Mouse (Mus musculus) CH12.LX (cell line): ENCODE data around the gene Pkmyt1.

Experiments
- CTCF ChIP-seq, 2 experiments: IDR thresholded peaks in 1 of 2; conservative IDR thresholded peaks in 1 of 2; 2 replicates each; pipeline ENCODE4 v1.5.1; 2011 to 2012; ENCODE audit warnings: low read depth in 2 of 2, low read length in 2 of 2, improper control_type of control experiment in 1 of 2, inconsistent platforms in 1 of 2, mild to moderate bottlenecking in 1 of 2, moderate library complexity in 1 of 2
- KAT2A ChIP-seq: IDR thresholded peaks from 2 replicates; pipeline ENCODE4 v1.6.1; 2012; ENCODE audit warnings: low read length, improper control_type of control experiment, inconsistent platforms; ENCODE audit not compliant: insufficient replicate concordance
- TBP ChIP-seq: conservative IDR thresholded peaks from 2 replicates; pipeline ENCODE4 v1.6.1; 2011; ENCODE audit warnings: low read depth, low read length, improper control_type of control experiment

DNA sequence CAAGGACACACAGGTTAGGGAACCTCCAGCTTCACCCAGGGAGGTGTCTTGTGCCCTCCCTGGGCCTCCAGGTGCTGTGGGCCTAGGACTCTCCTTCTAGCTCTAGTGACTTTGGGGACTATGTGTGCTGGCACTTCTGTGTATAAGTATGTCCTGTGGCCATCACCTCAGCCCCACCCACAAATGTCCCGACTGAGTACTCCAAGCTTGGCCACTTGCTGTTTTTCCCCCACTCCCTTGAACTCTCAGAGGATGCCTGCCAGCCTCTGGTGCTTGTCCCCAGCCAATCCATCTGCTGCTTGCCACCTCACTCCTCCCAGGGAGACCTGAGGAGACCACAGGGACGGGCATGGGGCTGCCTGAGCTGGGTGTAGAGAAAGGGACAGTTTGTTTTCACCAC lies 52.3 kb downstream of the Pkmyt1 start:
- TF ChIP-seq KAT2A (no peak), CTCF (conservative IDR thresholded peaks at IDR 0.05 in 1 of 2, IDR thresholded peaks at IDR 0.05 in 1 of 2; ENCODE audit: low read depth in 2 of 2, low read length in 2 of 2) (no peak), TBP (no peak)
